Mouse (Mus musculus) limb, embryonic 14.5 days (tissue): ENCODE measurements around the gene Gria1. TPM values are rescaled to one million over a fixed set of nuclear protein-coding genes. Genes with fewer than 3 reads are reported as not detected.

ENCODE experiments used
- ATAC-seq: fragments of 200-750 bp; cut with Nextera tagmentation; 2 replicates; pipeline ENCODE4 v1.8.0; 2017; ENCODE audit warnings: low read depth, moderate number of reproducible peaks, moderate TSS enrichment; ENCODE audit not compliant: low FRiP score
- DNase-seq: peaks from one replicate; pipeline ENCODE4 v3.0.0-alpha.2; 2015; ENCODE audit warnings: low spot score
- H3K27ac ChIP-seq: fragments of 300-500 bp; sonication (generic); replicated peaks from 2 replicates; pipeline ENCODE4 v1.5.1; 2014; ENCODE audit warnings: low read depth, mild to moderate bottlenecking, low read length, moderate library complexity, mixed read lengths
- H3K27me3 ChIP-seq: fragments of 300-500 bp; sonication (generic); 2 replicates; pipeline ENCODE4 v1.6.1; 2014; ENCODE audit warnings: low read length, mixed read lengths; ENCODE audit not compliant: control insufficient read depth, insufficient read depth
- H3K36me3 ChIP-seq: fragments of 300-500 bp; sonication (generic); 2 replicates; pipeline ENCODE4 v1.6.1; 2014; ENCODE audit warnings: mild to moderate bottlenecking, low read length, moderate library complexity, mixed read lengths; ENCODE audit not compliant: control insufficient read depth, insufficient read depth
- H3K4me1 ChIP-seq: fragments of 300-500 bp; sonication (generic); 2 replicates; pipeline ENCODE4 v1.6.1; 2014; ENCODE audit warnings: antibody characterized with exemption, low read length, mixed read lengths; ENCODE audit not compliant: control insufficient read depth, insufficient read depth
- H3K4me2 ChIP-seq: fragments of 300-500 bp; sonication (generic); replicated peaks from 2 replicates; pipeline ENCODE4 v1.6.1; 2014; ENCODE audit warnings: low read depth, mild to moderate bottlenecking, low read length, moderate library complexity; ENCODE audit not compliant: severe bottlenecking
- H3K4me3 ChIP-seq: fragments of 300-500 bp; sonication (generic); replicated peaks from 2 replicates; pipeline ENCODE4 v1.5.1; 2014; ENCODE audit warnings: low read length
- H3K9ac ChIP-seq: fragments of 300-500 bp; sonication (generic); 2 replicates; pipeline ENCODE4 v1.6.1; 2014; ENCODE audit warnings: mild to moderate bottlenecking, low read depth, low read length, moderate library complexity; ENCODE audit not compliant: severe bottlenecking
- H3K9me3 ChIP-seq: fragments of 300-500 bp; sonication (generic); 2 replicates; pipeline ENCODE4 v1.6.1; 2016; ENCODE audit warnings: low read length; ENCODE audit not compliant: control insufficient read depth
- POLR2A ChIP-seq: fragments of 200-500 bp; IDR thresholded peaks from 2 replicates; pipeline ENCODE4 v1.8.0; 2012; ENCODE audit warnings: inconsistent platforms, mild to moderate bottlenecking, moderate library complexity, borderline replicate concordance; ENCODE audit not compliant: insufficient read depth, insufficient read length; ENCODE audit errors: extremely low read depth
- WGBS: fragments of 180-500 bp; shearing (Covaris S2); extraction: QIAGEN DNeasy Blood & Tissue Kit; methylation state at CpG from one replicate; pipeline ENCODE4 v1.1.7; 2014; 5-methylcytosine and 5-hydroxymethylcytosine counted together
- polyA plus RNA-seq, 2 experiments: library from polyadenylated mRNA; depleted of rRNA in 1 of 2; stranded (reverse) in 1 of 2; unstranded in 1 of 2; fragments of >200 nt; fragmentation: Nextera tagmentation in 1 of 2; extraction: Ambion mirVana in 1 of 2; gene quantifications; 2 replicates each; pipeline versions ENCODE4 v1.2.1 to v1.2.3; 2012 to 2014

The Gria1 gene
- polyA plus RNA-seq, 2 experiments, result 1.7 to 2.2 TPM

- no peak overlapping the region for H3K4me2 ChIP-seq
- no peak overlapping the region for H3K4me3 ChIP-seq
- ATAC-seq (no peak), DNase-seq (no peak)
- H3K27ac ChIP-seq, result no peak overlapping the region
- no peak for TF ChIP-seq POLR2A
- H3K9ac ChIP-seq, result no peak overlapping the region
- H3K27me3 ChIP-seq, result no peaks in the 10 kb centered on the region
- no peaks in the 10 kb centered on the region for H3K9me3 ChIP-seq
- no peaks in the 10 kb centered on the region for H3K36me3 ChIP-seq
- H3K4me1 ChIP-seq, result no peaks in the 10 kb centered on the region
- WGBS, result 82% methylated on average over 7 of the region's 7 CpGs
Observed at GRCm38 (mm10) chr11:57145192-57145591, 134.0 kb downstream of the Gria1 start.

DNA sequence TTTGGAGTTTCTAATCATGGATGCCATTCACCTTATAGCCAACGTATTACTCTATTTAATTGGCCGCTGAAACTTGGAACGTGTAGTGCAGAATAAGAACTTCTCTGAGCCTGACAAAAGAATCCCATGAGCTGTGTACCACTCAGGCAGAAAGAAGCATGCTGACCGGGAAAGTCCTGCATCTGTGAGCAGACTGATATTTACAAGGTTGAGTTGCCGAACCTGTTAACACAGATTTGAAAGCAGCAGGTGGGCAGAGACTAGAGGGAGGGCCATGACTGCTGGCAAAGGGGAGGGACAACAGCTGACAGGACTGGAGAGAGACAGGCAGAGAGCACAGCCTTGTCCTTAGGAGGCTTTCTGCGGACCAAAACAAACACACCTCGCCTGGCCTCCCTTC is 134.5 kb downstream of the Gria1 start:
- Histone ChIP-seq H3K4me2 (no peak overlapping the region), H3K9ac (no peak overlapping the region), H3K27ac (no peak overlapping the region), H3K9me3 (no peaks in the 10 kb centered on the region), H3K4me1 (no peaks in the 10 kb centered on the region), H3K27me3 (no peaks in the 10 kb centered on the region), H3K4me3 (no peak overlapping the region), H3K36me3 (no peaks in the 10 kb centered on the region)
- ATAC-seq, result no peak
- TF ChIP-seq POLR2A, result no peak
- no peak for DNase-seq
- WGBS, result 42% methylated on average over 7 of the region's 7 CpGs

DNA sequence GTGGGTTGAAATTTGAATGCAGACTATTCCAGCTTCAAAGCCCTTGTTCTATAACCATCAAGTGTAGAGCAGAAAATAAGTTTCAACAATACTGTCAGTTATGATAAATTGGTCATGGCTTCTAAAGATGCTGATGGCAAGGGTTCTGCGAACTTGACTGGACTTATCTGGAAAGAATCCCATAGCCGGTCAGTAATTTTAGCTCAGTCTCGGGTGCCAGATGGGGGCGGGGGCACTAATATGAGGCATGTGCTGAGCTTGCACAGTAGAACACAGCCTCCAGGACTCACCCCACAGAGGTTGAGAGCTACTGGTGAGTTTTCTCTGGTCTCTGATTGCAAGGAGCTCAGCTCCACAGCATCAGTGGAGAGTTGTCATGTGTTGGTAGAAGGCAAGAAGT is 140.5 kb downstream of the Gria1 start:
- H3K36me3 ChIP-seq, result no peaks in the 10 kb centered on the region
- DNase-seq (no peak), ATAC-seq (no peak)
- H3K9me3 ChIP-seq, result no peaks in the 10 kb centered on the region
- H3K27ac ChIP-seq, result no peak overlapping the region
- H3K4me3 ChIP-seq, result no peak overlapping the region
- WGBS, result 83% methylated on average over 4 of the region's 4 CpGs
- TF ChIP-seq POLR2A, result no peak
- H3K4me1 ChIP-seq, result no peaks in the 10 kb centered on the region
- H3K9ac ChIP-seq, result no peak overlapping the region
- no peaks in the 10 kb centered on the region for H3K27me3 ChIP-seq
- H3K4me2 ChIP-seq, result no peak overlapping the region

DNA sequence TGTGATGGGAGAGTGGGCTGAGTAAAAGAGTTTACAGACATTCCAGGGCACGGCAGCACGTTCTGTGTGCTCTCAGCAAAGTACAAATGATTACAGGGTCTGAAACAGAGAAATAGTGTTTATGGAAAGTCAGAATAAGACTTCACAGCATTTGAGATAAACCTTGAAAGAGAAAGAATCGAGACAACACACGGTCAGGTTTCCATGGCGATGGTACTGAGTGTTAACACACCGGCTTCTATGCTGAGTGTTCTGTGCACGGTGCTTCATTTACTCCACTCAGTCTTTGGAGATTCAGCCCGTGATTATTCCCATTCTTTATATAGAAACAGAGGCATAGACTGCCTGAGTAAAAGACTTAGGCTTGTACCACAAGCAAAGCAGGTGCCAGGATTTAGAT is 143.8 kb downstream of the Gria1 start:
- no peak for ATAC-seq
- Histone ChIP-seq H3K9me3 (no peaks in the 10 kb centered on the region), H3K27me3 (no peaks in the 10 kb centered on the region), H3K4me3 (no peak overlapping the region), H3K36me3 (no peaks in the 10 kb centered on the region), H3K4me2 (no peak overlapping the region), H3K4me1 (no peaks in the 10 kb centered on the region), H3K27ac (no peak overlapping the region), H3K9ac (no peak overlapping the region)
- no peak for DNase-seq
- 74% methylated on average over 8 of the region's 8 CpGs for WGBS
- no peak for TF ChIP-seq POLR2A

DNA sequence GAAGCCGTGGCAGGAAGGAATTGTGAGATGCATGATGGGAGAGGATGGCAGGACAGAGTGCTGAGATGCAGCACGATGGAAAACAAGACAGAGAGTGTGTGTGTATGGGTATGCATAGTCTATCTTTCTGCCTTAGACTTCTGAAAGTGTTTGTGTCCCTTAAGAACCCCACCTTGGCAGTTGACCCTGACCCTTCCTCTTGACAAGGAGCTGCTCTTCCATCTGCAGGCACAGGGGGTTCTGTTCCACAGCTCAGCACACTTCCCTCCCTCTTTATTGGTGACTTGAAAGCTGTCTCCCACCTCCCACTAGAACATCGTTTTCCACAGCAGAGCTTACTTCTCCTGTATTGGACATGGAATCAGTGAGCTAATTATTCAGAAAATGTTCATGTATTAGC is 148.2 kb downstream of the Gria1 start:
- WGBS, result 68% methylated on average over 3 of the region's 3 CpGs

GRCm38 (mm10) chr11:57160076-57160475 is 148.9 kb downstream of the Gria1 start:
- H3K36me3 ChIP-seq, result no peaks in the 10 kb centered on the region
- H3K27me3 ChIP-seq, result no peaks in the 10 kb centered on the region
- no peak for TF ChIP-seq POLR2A
- DNase-seq (no peak), ATAC-seq (no peak)
- H3K9ac ChIP-seq, result no peak overlapping the region
- no peak overlapping the region for H3K4me3 ChIP-seq
- no peak overlapping the region for H3K4me2 ChIP-seq
- no peaks in the 10 kb centered on the region; the same call in 1 of the 2 replicates for H3K9me3 ChIP-seq
- H3K27ac ChIP-seq, result no peak overlapping the region
- no peaks in the 10 kb centered on the region for H3K4me1 ChIP-seq
- WGBS, result 86% methylated on average over 8 of the region's 8 CpGs

More for the DNA sequence above, 148.2 kb downstream of the Gria1 start:
- H3K27me3 ChIP-seq, result no peaks in the 10 kb centered on the region
- H3K36me3 ChIP-seq, result no peaks in the 10 kb centered on the region
- TF ChIP-seq POLR2A, result no peak
- no peak overlapping the region for H3K27ac ChIP-seq
- H3K4me3 ChIP-seq, result no peak overlapping the region
- no peaks in the 10 kb centered on the region; the same call in 1 of the 2 replicates for H3K9me3 ChIP-seq
- H3K9ac ChIP-seq, result no peak overlapping the region
- no peak overlapping the region for H3K4me2 ChIP-seq
- H3K4me1 ChIP-seq, result no peaks in the 10 kb centered on the region
- DNase-seq (no peak), ATAC-seq (no peak)
